Mouse (Mus musculus) liver, embryonic 15.5 days (tissue): ENCODE measurements around the gene Fam71e1. TPM values are rescaled to one million over a fixed set of nuclear protein-coding genes. Genes with fewer than 3 reads are reported as not detected.

Source experiments
- ATAC-seq: fragments of 200-750 bp; cut with Nextera tagmentation; 2 replicates; pipeline ENCODE4 v1.8.0; 2017; ENCODE audit warnings: moderate number of reproducible peaks, mild to moderate bottlenecking, moderate library complexity; ENCODE audit not compliant: insufficient read depth
- H3K27ac ChIP-seq: fragments of 300-500 bp; sonication (generic); replicated peaks from 2 replicates; pipeline ENCODE4 v1.5.1; 2015; ENCODE audit warnings: mild to moderate bottlenecking, inconsistent platforms
- H3K27me3 ChIP-seq: fragments of 300-500 bp; sonication (generic); 2 replicates; pipeline ENCODE4 v1.6.1; 2015; ENCODE audit warnings: mild to moderate bottlenecking, inconsistent platforms
- H3K36me3 ChIP-seq: fragments of 300-500 bp; sonication (generic); replicated peaks from 2 replicates; pipeline ENCODE4 v1.6.1; 2015; ENCODE audit warnings: moderate library complexity, mild to moderate bottlenecking, inconsistent platforms
- H3K4me1 ChIP-seq: fragments of 300-500 bp; sonication (generic); replicated peaks from 2 replicates; pipeline ENCODE4 v1.6.1; 2015; ENCODE audit warnings: inconsistent platforms
- H3K4me2 ChIP-seq: fragments of 300-500 bp; sonication (generic); 2 replicates; pipeline ENCODE4 v1.6.1; 2015; ENCODE audit warnings: moderate library complexity, mild to moderate bottlenecking, inconsistent platforms
- H3K4me3 ChIP-seq: fragments of 300-500 bp; sonication (generic); replicated peaks from 2 replicates; pipeline ENCODE4 v1.5.1; 2015; ENCODE audit warnings: mild to moderate bottlenecking, inconsistent platforms
- H3K9ac ChIP-seq: fragments of 300-500 bp; sonication (generic); 2 replicates; pipeline ENCODE4 v1.6.1; 2015; ENCODE audit warnings: moderate library complexity, mild to moderate bottlenecking, inconsistent platforms
- H3K9me3 ChIP-seq: fragments of 300-500 bp; sonication (generic); replicated peaks from 2 replicates; pipeline ENCODE4 v1.6.1; 2016; ENCODE audit warnings: inconsistent platforms
- WGBS: fragments of 180-500 bp; shearing (Covaris S2); methylation state at CpG from one replicate; pipeline ENCODE4 v1.1.7; 2015; ENCODE audit warnings: mixed read lengths; ENCODE audit not compliant: insufficient replicate concordance; 5-methylcytosine and 5-hydroxymethylcytosine counted together
- polyA plus RNA-seq: library from polyadenylated mRNA; unstranded; fragments of >200 nt; fragmentation: Nextera tagmentation; extraction: Ambion mirVana; gene quantifications from 2 replicates; pipeline ENCODE4 v1.2.1, GENCODE M21; 2015

The Fam71e1 gene
- polyA plus RNA-seq, 1 experiment from 2014 or later: 2.0 TPM

GRCm38 (mm10) chr7:44465111-44465510 is 31.3 kb upstream of the Fam71e1 start, which contains the start of gene Aspdh:
Gene Aspdh, plus strand, starts transcription at chr7:44465391.
- 64% methylated on average over 2 of the region's 2 CpGs for WGBS
- Histone ChIP-seq H3K9ac (peak within 1 kb of the TSS; percentile 12), H3K4me1 (peaks cover 73% of the 10 kb centered on the region), H3K4me3 (0 out of 2 replicates have a peak within 1 kb of the TSS, but pooled peaks have one; percentile 5), H3K4me2 (peak within 1 kb of the TSS; percentile 44), H3K9me3 (no peaks in the 10 kb centered on the region), H3K36me3 (peaks cover 12% of the 10 kb centered on the region), H3K27me3 (peaks cover 55% of the 10 kb centered on the region), H3K27ac (peak within 1 kb of the TSS; percentile 93; the same call in 1 of the 2 replicates)
- ATAC-seq: no peak

GRCm38 (mm10) chr7:44466006-44466887 is 30.1 kb upstream of the Fam71e1 start:
- no peak for ATAC-seq
- H3K9me3 ChIP-seq: no peaks in the 10 kb centered on the region
- H3K4me1 ChIP-seq: peaks cover 85% of the 10 kb centered on the region
- H3K27me3 ChIP-seq: peaks cover 43% of the 10 kb centered on the region
- 0 out of 2 replicates have a peak overlapping the region, but pooled peaks have one; percentile 93 for H3K27ac ChIP-seq
- peaks cover 23% of the 10 kb centered on the region for H3K36me3 ChIP-seq
- WGBS: 74% methylated on average over 10 of the region's 10 CpGs
- H3K4me2 ChIP-seq: peak overlapping the region; percentile 84
- H3K4me3 ChIP-seq: no peak overlapping the region
- no peak overlapping the region; the same call in 1 of the 2 replicates for H3K9ac ChIP-seq

- Histone ChIP-seq H3K36me3 (peaks cover 28% of the 10 kb centered on the region), H3K9ac (no peak overlapping the region), H3K27me3 (peaks cover 37% of the 10 kb centered on the region), H3K4me2 (peak overlapping the region; percentile 84), H3K4me1 (peaks cover 91% of the 10 kb centered on the region), H3K27ac (peak overlapping the region; percentile 93), H3K4me3 (peak overlapping the region; percentile 82), H3K9me3 (no peaks in the 10 kb centered on the region)
- no peak for ATAC-seq
- WGBS: 77% methylated on average over 16 of the region's 16 CpGs
These were observed 29.5 kb upstream of the Fam71e1 start for GRCm38 (mm10) chr7:44466888-44467311.

- Histone ChIP-seq H3K9ac (peak within 1 kb of the TSS; percentile 84), H3K27ac (peak within 1 kb of the TSS; percentile 93), H3K4me3 (peak within 1 kb of the TSS; percentile 82), H3K27me3 (peaks cover 32% of the 10 kb centered on the region), H3K36me3 (peaks cover 28% of the 10 kb centered on the region), H3K4me2 (peak within 1 kb of the TSS; percentile 84), H3K9me3 (no peaks in the 10 kb centered on the region), H3K4me1 (peaks cover 96% of the 10 kb centered on the region)
- ATAC-seq: peak; percentile 86
- WGBS: under 1% methylated on average over 42 of the region's 42 CpGs
These were observed 28.5 kb upstream of the Fam71e1 start, which contains the start of gene Josd2 for GRCm38 (mm10) chr7:44467811-44468411. Gene Josd2, plus strand, starts transcription at chr7:44467980.

GRCm38 (mm10) chr7:44468644-44469285 is 27.6 kb upstream of the Fam71e1 start:
- Histone ChIP-seq H3K9ac (peak overlapping the region; percentile 84), H3K4me1 (peaks cover 94% of the 10 kb centered on the region), H3K4me3 (peak overlapping the region; percentile 82), H3K9me3 (no peaks in the 10 kb centered on the region), H3K27me3 (peaks cover 30% of the 10 kb centered on the region), H3K4me2 (peak overlapping the region; percentile 84), H3K36me3 (peaks cover 28% of the 10 kb centered on the region), H3K27ac (peak overlapping the region; percentile 93)
- 44% methylated on average over 15 of the region's 15 CpGs for WGBS
- ATAC-seq: peak; percentile 10; the same call in 1 of the 2 replicates

GRCm38 (mm10) chr7:44469677-44470675 is 26.4 kb upstream of the Fam71e1 start:
- ATAC-seq: peak; percentile 59
- Histone ChIP-seq H3K4me3 (peak overlapping the region; percentile 82), H3K9ac (peak overlapping the region; percentile 84), H3K36me3 (peaks cover 28% of the 10 kb centered on the region), H3K4me1 (peaks cover 91% of the 10 kb centered on the region), H3K27me3 (peaks cover 30% of the 10 kb centered on the region), H3K4me2 (peak overlapping the region; percentile 84), H3K9me3 (no peaks in the 10 kb centered on the region), H3K27ac (peak overlapping the region; percentile 93)
- WGBS: 53% methylated on average over 16 of the region's 16 CpGs

GRCm38 (mm10) chr7:44470696-44471612 is 25.4 kb upstream of the Fam71e1 start:
- 72% methylated on average over 16 of the region's 16 CpGs for WGBS
- H3K4me2 ChIP-seq: peak overlapping the region; percentile 84
- peak overlapping the region; percentile 82 for H3K4me3 ChIP-seq
- H3K9me3 ChIP-seq: no peaks in the 10 kb centered on the region
- H3K27ac ChIP-seq: peak overlapping the region; percentile 93
- ATAC-seq: no peak
- H3K36me3 ChIP-seq: peaks cover 28% of the 10 kb centered on the region
- peaks cover 88% of the 10 kb centered on the region for H3K4me1 ChIP-seq
- H3K27me3 ChIP-seq: peaks cover 33% of the 10 kb centered on the region
- H3K9ac ChIP-seq: peak overlapping the region; percentile 84; the same call in 1 of the 2 replicates

- no peaks in the 10 kb centered on the region for H3K9me3 ChIP-seq
- no peak overlapping the region for H3K4me2 ChIP-seq
- H3K36me3 ChIP-seq: peaks cover 28% of the 10 kb centered on the region
- peaks cover 77% of the 10 kb centered on the region for H3K4me1 ChIP-seq
- no peak overlapping the region for H3K4me3 ChIP-seq
- ATAC-seq: no peak
- peak overlapping the region; percentile 93 for H3K27ac ChIP-seq
- H3K9ac ChIP-seq: no peak overlapping the region; the same call in 1 of the 2 replicates
- WGBS: 53% methylated on average over 6 of the region's 6 CpGs
- H3K27me3 ChIP-seq: peaks cover 44% of the 10 kb centered on the region
These were observed 24.4 kb upstream of the Fam71e1 start for GRCm38 (mm10) chr7:44471880-44472557.

- peaks cover 72% of the 10 kb centered on the region for H3K4me1 ChIP-seq
- H3K27ac ChIP-seq: no peak overlapping the region
- no peak overlapping the region for H3K4me3 ChIP-seq
- H3K27me3 ChIP-seq: peaks cover 49% of the 10 kb centered on the region
- 0 out of 2 replicates have a peak overlapping the region, but pooled peaks have one; percentile 36 for H3K9ac ChIP-seq
- H3K4me2 ChIP-seq: no peak overlapping the region
- peaks cover 28% of the 10 kb centered on the region for H3K36me3 ChIP-seq
- no peaks in the 10 kb centered on the region for H3K9me3 ChIP-seq
- WGBS: 30% methylated on average over 1 of the region's 1 CpGs
- ATAC-seq: no peak
These were observed 23.9 kb upstream of the Fam71e1 start for GRCm38 (mm10) chr7:44472558-44472885.
